Mouse (Mus musculus) thymus, postnatal 0 days (tissue): ENCODE measurements around the gene Ciao2a. TPM values are rescaled to one million over a fixed set of nuclear protein-coding genes. Genes with fewer than 3 reads are reported as not detected.

Experiments
- DNase-seq: peaks from one replicate; pipeline ENCODE4 v3.0.0-alpha.2; 2015; ENCODE audit warnings: low spot score
- polyA plus RNA-seq: library from polyadenylated mRNA; unstranded; fragments of >200 nt; fragmentation: Nextera tagmentation; extraction: Ambion mirVana; gene quantifications from 2 replicates; pipeline ENCODE4 v1.2.1, GENCODE M21; 2015

Gene Ciao2a
- polyA plus RNA-seq, 1 experiment from 2014 or later: 240 TPM

DNA sequence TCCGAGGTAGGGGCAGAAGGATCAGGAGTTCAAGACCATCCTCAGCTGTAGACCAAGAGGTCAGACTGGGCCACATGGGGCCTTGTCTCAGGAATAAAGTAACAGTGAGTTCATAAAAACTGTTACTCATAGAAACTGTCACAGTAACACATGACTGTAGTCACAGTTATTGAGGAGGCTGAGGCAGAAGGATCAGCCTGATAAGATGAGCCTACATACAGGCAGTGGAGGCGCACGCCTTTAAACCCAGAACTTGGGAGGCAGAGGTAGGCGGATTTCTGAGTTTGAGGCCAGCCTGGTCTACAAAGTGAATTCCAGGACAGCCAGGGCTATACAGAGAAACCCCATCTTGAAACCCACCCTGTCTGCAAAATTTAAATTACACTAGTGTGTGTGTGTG is 6.3 kb upstream of the Ciao2a start:
- DNase-seq: no peak

DNA sequence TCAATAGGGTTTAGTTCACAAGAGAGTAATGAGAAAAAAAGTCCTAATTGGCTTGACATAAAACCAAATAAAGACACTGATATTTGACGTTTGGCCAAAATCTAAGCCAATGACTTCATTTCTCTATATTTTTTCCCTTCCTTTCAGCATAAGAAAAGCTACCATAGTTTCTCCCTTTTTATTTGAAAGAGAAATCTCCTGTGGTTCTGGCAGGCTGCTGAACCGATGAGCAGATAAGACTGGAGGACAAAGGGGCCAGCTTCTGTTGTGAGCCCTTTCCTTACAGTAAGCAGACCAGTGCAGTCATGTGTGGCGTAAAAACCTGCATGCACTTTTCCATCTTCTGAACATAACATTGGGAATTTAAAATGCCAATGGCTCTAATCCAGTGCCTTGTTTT is 5.5 kb upstream of the Ciao2a start:
- no peak for DNase-seq

DNA sequence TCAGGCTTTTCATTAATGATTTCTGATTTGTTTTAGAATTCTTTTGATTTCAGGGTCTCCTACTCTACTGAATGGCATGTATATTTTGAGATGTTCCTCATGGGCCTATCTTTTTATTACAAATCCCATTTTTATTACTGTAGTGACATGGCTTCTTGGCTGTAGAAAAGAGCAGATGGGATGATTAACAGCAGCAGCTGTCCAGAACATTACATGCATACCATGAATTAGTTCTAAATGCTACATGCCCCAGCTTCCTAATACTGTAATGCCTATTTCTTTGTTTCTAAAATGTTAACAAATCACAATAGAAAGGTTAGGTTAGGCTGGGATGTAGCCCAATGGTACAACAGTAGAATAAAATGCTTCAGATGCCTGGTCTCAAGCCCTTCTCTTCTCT is 5.0 kb upstream of the Ciao2a start:
- DNase-seq: no peak

- no peak for DNase-seq
Observed at GRCm38 (mm10) chr9:66123648-66124047, 2.8 kb upstream of the Ciao2a start.

GRCm38 (mm10) chr9:66124111-66124531 is 2.3 kb upstream of the Ciao2a start:
- DNase-seq: no peak

- peak; percentile 98 for DNase-seq
Observed at GRCm38 (mm10) chr9:66124681-66125542, 1.5 kb upstream of the Ciao2a start.

GRCm38 (mm10) chr9:66125543-66126455 is 612 bp upstream of the Ciao2a start:
- no peak for DNase-seq

- no peak for DNase-seq
Observed at GRCm38 (mm10) chr9:66127193-66127546, 759 bp downstream of the Ciao2a start.

DNA sequence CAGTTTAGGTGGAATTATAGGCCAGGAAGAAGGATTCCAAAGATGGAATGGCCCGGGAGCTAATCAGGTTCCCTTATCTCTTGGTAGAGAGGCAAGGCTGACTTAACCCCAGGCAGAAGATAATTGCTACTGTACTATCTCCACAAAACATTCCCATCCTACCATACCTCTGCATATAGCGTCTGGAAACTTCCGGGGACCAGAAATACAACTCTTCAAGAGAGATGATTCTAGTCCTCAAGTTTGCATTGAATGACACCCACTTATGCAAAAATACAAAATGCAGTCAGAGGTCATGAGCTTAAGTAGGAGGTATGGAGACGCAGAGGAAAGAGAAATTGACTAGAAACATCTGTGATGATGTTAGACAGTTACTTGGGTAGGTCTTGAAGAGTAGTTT is 1.5 kb downstream of the Ciao2a start:
- no peak for DNase-seq

DNA sequence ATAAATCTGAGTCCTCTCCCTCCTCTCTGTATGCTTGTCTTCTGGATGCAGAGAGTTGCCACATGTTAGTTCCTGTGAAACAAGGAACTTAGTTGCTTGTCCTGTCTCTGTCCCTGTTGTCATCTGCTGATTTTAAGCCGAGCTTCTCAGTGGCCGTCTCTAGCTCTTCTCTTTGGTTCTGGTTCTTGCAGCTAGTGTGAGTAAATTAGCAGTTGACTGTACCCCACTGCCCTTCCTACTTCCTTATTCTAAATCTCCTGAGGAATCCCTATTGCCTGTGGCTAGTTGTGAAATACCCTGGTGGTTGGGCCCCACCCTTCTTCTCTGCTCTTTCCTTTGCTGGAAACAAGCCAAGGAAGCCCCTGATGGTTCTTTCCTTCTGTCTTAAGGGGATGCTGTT is 5.1 kb downstream of the Ciao2a start:
- DNase-seq: no peak

DNA sequence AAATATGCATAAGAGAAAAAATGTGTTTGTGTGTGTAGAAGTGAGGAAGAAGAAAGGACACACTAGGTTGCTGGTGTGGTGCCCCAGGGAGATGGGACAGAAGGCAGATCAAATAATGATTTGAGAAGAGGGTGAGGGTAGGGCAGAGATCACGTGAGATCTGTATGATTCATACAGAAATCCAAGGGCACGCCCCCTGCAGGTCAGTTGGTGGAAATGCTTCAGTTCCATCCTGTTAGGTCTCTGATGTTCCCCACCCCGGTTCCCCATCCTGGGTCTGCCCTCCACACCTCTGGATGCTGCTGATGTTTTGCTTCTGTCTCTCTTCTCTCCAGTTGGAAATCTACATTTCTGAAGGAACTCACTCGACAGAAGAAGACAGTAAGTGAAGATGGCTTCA is 9.6 kb downstream of the Ciao2a start:
- peak; percentile 50 for DNase-seq

GRCm38 (mm10) chr9:66138193-66138592 is 11.8 kb downstream of the Ciao2a start:
- no peak for DNase-seq

DNA sequence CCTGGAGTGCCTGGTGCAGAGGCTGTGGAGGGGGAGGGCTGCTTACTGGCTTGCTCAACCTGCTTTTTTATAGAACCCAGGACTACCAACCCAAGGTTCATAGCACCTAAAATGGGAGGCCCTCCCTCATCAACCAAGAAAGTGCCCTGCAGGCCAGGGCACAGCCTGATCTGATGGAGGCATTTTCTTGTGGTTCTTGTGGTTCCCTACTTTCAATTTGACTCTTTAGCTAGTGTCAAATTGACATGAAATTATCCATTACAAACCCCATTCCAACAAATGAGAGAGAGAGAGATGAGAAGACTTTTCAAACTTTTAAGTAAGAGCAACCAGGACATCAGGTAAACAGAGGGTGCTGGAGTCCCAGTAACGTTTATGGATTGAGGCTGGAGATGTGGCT is 15.9 kb downstream of the Ciao2a start:
- DNase-seq: no peak

DNA sequence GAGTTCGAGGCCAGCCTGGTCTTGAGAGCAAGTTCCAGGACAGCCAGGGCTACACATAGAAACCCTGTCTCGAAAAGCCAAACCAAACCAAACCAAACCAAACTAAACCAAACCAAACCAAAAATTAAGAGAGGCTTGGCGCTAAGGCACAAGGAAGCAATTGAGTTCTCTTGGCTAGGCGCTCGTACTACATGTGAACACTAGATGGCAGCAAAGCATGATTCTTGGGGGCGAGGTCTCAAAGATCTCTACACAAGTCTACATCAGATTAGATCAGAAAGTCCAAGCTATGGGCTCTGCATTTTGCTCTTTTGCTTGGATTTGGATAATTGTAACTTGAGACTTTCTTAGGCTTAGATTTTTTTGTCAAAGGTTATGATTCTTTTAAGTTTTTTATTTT is 17.8 kb downstream of the Ciao2a start:
- peak; percentile 81 for DNase-seq

- no peak for DNase-seq
Observed at GRCm38 (mm10) chr9:66146141-66146540, 19.7 kb downstream of the Ciao2a start.

- DNase-seq: no peak
Observed at GRCm38 (mm10) chr9:66152011-66152410, 25.6 kb downstream of the Ciao2a start.

GRCm38 (mm10) chr9:66153594-66153993 is 27.2 kb downstream of the Ciao2a start:
- DNase-seq: no peak

GRCm38 (mm10) chr9:66154013-66154412 is 27.6 kb downstream of the Ciao2a start:
- no peak for DNase-seq

DNA sequence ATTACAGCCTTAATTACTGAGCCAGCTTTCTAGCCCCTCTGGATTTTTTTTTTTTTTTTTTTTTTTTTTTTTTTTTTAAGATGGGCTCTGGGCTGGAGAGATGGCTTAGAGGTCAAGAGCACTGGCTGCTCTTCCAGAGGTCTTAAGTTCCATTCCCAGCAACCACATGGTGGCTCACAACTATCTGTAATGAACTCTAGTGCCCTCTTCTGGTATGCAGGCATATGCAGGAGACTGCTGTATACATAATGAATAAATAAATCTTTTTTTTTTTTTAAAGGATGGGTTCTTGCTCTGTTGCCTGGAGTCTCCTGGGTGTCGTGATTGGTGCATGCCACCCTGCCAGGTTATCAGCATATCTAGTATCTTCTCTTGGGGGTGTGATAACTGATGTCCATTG is 29.1 kb downstream of the Ciao2a start:
- no peak for DNase-seq

DNA sequence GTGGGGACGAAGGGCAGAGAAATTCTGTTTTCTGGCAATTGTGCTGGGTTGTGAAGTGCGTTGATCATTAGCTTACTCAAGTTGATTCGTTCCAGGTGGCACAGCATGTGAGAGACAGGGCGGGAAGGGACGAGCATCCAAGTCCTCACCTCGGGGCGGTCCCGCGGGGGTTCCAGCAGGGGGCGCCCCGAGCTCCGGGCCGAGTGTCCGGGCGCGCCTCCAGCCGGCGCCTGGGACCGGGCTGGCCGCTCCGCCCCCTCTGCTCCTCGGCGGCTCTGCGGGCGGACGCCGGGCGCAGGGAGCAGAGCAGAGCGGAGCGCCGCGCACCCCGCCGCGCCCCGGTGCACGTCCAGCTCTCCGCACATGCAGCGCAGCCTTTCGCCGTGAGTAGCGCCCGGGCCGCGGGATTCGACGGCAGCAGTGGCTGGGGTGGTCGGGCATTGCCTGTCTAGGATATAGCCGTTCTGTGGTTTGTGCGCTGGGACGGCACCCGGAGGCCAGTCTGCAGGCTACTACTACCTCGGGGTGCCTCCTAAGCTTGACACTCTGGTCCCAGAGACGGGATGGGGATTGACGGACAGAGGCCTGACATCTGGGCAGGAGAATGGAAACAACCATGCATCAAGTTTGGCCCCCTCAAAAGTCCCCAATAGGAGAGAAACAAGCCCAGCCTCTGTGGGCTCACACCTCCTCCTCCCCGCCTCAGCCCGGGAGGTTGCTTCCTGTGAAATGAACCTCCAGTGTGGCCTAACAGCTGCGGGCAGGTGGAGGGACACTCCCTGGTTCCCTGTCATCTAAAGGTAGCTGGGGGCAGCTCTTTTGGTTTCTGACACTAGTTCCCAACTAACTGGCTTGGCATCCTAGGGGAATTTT is 31.8 kb downstream of the Ciao2a start, which contains the start of gene Dapk2:
Gene Dapk2, plus strand, starts transcription at position 266 of the 873 bp plus-strand sequence.
- DNase-seq: peak; percentile 51

- DNase-seq: no peak
Observed at GRCm38 (mm10) chr9:66158885-66159430, 32.5 kb downstream of the Ciao2a start.
